Mouse (Mus musculus) heart, postnatal 10 days (tissue): ENCODE measurements around the gene Stx8. TPM values are rescaled to one million over a fixed set of nuclear protein-coding genes. Genes with fewer than 3 reads are reported as not detected.

ENCODE experiments used
- DNase-seq, 2 experiments: peaks; one replicate each; pipeline ENCODE4 v3.0.0; 2021
- intact Hi-C: fragments of 180-260 bp; cut with DNase I; formaldehyde crosslinking; loops from one replicate; pipeline ENCODE4 v1.15.1; 2025
- total RNA-seq, 2 experiments: library from RNA; stranded (reverse); gene quantifications; 2 replicates each; pipeline ENCODE4 v1.2.3; 2021

Gene Stx8
- total RNA-seq, 2 experiments from 2014 or later: 30.1 to 31.8 TPM

DNA sequence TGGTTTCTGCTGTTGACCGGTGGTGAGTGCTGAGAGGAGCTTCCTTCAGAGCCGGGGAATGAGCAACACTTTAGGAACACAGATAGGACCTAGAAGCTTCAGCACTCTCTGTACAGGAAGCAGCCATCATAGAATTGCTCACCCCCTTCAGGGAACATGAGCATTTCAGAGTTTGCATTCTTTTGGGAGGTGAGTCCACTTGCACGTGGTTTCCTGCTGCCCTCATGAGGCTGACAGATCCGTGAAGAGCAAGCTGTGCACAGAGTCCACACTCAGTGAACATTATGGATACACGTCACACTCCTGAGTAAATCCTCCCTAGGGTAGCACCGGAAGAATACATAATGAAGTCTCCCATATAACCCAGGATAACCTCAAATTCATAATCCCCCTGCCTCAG, 229.2 kb downstream of the Stx8 start:
- no peak for DNase-seq
- intact Hi-C loops: loop anchor here (5.0 kb wide), 1 partner anchor 108 kb away; no protein-coding TSS in a partner anchor

DNA sequence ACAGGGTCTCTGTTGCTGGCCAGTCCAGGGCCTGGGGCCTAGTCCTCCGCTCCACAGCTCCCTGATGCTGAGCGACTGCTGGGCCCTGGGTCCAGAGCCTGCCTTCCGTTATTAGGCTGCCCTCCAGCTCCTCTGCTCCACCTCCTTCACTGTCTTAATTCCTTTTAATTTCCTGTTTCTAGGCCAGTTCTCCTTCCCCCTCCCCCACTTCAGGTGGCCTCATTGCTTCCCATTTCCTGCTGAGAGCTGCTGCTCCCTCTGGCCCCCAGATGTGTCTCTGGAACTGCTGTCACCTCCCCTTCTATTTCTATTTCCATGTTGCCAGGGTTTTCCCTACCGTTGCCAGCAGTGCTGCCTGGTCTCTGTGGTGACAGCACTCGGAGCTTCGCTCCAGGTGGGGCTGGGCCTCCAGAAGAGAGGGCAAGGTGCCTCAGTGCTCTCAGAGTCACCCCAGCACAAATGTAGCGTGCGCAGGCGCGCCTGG, 229.7 kb downstream of the Stx8 start:
- DNase-seq: peak in 1 of 2 experiments; percentile 35
- intact Hi-C loops: loop anchor here (5.0 kb wide), 1 partner anchor 108 kb away; no protein-coding TSS in a partner anchor

DNA sequence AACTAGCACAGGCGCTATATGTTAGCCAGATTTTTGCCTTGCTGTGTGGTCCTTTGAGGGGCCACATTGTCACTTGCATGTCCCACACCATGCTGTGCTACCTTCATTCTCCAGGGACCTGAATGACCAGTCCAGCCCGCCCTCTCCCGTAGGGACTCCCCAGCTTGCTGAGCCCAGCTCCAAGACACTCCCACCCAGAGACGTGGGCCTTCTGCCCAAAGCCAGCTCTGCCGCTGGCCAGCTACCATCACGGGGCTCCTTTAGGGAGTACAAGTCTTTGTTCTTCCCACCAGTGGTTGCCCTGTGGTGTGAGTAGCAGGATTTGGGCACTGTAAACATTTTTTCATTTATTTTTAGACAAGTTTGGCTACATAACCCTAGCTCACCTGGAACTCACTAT, 230.6 kb downstream of the Stx8 start:
- peak; percentile 73 to 74 for DNase-seq
- intact Hi-C loops: loop anchor here (5.0 kb wide), 1 partner anchor 109 kb away; no protein-coding TSS in a partner anchor

DNA sequence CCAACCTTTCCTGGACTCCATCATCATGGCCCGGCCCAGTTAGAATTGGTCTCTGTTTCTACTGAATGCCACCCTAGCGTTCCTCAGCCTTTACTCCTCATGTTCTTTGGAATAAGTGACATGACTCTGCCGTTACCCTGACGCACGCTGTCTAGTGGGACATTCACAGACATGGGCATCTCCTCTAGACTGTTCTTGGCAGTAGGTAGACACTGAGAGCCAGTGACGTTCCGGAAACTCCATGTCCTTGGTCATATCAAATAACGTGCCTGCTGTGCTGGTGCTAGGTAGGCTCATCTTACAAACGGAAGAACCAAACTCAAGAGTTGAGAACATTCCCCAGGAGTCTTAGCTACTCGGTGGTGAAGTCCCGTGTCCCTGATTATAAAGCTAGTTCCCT, 231.5 kb downstream of the Stx8 start:
- DNase-seq: no peak
- intact Hi-C loops: loop anchor here (5.0 kb wide), 1 partner anchor 110 kb away; no protein-coding TSS in a partner anchor

DNA sequence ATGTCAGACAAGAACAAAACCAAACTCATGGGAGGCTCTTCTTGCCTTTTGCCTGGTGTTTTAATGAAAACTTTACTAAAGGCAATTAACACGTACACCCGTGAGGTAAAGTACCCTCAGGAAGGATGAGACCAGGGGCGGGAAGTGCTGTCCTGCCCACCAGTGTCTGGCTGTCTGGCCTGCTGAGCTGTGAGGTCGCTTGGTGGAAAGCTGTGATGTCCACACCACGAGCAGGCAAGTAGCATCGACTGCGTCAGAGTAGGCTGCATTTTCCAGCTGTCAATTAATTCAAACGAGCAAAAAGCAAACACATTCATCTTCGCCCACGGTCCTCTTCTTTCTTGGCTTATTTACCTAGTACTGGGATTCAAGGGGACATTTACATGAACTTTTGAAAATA, 232.7 kb downstream of the Stx8 start:
- intact Hi-C loops: loop anchor here (5.0 kb wide), 1 partner anchor 111 kb away; no protein-coding TSS in a partner anchor
- DNase-seq: no peak

DNA sequence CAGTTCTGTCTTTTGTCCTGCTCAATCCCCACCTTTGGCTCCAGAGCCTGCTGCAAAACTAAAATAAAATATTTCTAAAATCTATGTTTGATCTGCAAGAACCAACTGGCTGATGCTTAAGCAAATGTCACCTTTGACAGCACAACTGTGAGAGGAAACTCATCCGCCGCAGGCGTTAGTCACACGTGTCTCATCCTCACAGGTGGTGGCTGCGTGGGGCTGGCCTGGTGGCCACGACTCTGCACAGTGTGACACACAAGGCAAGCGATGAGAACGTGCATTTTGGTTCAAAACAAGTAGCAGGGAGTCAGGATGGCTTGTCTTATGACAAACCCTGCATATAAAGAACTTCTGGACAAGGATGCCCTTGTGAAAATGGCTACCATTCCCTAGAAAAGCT, 233.1 kb downstream of the Stx8 start:
- DNase-seq: no peak
- intact Hi-C loops: loop anchor here (5.0 kb wide), 1 partner anchor 112 kb away; no protein-coding TSS in a partner anchor

DNA sequence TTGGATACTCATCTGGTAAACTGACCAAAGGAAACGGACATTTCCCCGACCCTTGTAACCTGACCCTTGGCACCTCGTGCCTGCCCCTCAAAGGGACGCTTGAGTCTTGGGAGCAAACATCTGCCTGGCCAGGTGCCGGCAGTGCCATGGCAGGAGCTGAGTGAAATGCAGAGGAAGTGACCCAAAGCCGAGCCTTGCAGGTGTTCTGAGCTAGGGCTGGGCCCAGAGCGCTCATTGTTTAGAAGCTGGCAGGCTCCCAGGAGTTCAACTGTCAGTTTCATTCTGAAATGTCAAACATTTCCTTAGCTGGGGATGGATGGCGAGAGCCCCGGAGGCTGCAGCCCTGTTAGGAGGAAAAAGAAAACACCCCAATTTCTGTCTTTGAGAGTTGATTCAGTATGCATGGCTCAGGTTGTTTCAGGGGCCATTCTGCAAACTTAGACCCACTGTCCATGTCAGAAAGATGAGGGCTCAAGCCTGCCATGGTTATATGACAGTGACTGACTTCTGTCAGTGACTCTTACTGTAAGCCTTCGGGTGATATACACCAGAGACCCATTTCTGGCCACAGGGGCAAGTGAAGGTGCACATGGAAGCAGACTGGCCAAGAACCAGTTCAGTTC, 233.9 kb downstream of the Stx8 start:
- intact Hi-C loops: loop anchor here (5.0 kb wide), 1 partner anchor 113 kb away; no protein-coding TSS in a partner anchor
- DNase-seq: peak in 1 of 2 experiments; percentile 45

DNA sequence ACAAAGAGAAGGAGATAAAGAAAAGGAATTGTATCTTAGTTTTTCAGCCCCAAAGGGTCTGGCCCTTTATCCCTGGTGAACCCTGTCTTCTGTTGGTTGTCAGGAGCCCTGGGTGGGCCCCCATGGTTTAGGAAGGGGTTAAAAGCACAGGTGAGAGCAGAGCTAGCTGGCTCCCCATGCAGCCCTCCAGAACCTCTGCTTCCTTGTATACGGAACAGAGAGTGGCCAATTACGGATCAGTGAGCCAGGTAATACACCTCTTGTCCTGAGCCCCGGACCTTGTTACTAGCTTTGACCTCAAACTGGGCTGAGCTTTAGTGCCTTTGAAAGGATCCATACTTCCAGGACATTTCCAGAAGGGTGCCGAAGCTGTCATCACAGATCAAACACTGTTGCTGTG, 234.5 kb downstream of the Stx8 start:
- intact Hi-C loops: no loop called here
- DNase-seq: no peak

DNA sequence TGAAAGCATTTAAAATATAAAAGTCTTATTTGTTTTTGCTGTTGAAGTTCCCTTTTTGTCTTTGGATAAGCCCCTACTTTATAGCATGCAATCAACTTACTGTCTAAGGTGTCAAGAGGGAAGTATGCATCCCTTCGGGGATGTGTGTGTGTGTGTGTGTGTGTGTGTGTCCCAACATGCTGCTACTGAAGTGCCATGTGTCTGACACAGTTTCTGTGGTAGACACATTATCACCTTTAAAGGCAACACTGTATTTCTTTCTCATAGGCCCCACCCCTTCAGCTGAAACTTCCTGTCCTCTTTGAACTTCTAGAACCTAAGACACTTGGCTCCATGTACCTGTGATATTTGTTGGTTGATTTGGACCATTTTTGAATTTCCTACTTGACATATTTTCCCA, 235.1 kb downstream of the Stx8 start:
- DNase-seq: no peak
- intact Hi-C loops: no loop called here

DNA sequence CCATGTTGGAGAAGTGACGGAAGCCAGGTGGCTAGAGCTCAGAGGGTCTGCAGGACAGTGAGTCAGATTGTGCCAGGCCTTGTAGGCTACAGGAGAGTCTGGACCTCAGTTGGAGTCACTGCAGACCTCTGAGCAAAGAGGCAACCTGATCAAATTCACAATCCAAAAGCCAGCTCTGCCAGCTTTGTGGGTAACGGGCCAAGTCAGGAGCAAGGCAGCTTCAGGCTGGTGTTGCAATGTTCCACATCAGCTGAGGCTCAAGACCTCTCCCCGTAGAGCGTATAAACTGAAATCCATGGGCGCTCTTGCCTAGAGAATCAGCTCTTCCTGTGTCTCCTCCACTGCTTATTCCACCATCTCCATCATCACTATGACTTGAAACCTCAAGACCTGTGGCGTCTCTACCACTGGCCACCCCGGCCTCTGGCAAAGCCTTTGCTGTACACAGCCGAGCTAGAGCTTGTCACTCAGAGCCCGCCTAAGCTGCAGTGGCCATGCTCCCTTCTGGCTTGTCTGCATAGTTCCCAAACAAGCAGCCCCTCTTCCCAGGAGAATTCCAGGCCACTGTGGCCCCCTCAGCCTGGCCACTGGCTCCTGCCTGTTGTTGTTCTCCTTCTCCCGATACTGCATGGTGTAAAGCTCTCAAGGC, 235.9 kb downstream of the Stx8 start:
- intact Hi-C loops: no loop called here
- no peak for DNase-seq

DNA sequence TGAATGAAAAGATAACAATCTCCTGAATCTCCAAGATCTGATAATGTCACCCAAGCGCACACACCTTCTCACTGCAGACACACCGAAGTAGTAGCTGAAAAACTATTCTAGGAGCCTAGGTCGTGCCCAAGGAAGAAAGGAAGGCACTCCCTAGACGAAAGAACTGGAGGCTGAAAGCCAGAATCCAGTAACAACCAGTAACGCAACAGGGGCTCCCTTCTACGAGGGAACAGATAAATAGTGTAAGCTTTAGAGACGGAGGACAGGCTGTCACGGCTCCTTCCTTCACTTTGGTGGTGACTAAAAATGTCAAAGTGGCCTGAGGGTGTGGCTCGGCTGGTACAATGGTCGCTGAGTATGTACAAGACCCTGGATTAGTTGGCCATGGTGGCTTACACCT, 236.6 kb downstream of the Stx8 start:
- intact Hi-C loops: no loop called here

DNA sequence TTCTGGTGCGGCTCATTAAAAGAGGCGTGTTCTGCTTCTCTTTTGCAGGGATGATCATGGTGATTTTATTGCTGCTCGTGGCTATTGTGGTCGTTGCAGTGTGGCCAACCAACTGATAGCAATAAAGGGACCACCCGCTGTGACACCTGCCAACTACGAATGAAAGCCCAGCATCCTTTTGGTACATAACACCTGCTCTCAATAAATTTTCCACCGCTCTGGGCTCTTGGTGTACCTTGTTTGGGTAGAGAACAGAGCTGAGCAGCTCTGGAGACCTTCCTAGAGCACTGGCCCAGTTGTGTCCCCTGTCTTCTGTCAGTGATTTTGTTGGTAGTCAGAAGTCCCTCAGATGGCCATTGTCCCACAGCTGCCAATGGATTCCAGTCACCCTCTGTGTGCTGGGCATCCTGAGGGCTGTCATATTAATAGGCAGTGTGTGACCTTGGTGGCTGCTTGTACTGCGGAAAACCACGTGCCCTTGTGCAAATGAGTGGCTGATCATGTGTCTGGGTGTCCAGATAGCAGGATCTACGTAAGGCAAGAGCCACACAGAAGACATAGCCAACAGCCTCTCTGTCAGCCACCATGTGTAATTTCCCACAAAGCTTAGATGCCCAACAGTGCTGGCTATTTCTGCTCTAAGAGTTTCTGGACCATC, 237.8 kb downstream of the Stx8 start:
- intact Hi-C loops: no loop called here
- peak in 1 of 2 experiments; percentile 56 for DNase-seq

More for the DNA sequence above, 236.6 kb downstream of the Stx8 start:
- DNase-seq: no peak

DNA sequence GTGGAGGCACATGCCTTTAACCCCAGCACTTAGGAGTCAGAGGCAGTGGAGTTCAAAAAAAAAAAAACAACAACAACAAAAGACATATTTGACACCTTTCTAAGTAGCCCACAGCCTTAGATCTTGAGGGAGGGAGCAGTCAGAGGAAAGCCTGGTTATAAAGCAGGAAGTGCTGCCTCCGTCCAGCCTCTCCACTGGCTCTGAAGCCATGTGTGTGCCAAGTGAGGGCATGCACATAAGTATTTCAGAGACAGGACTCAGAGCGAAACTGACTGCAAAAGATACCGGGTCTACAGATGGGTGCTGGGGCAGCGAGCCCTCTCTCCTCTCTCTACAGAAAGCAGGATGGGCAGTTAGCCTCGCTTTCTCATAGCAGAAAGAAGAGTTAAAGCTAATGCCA, 238.4 kb downstream of the Stx8 start:
- intact Hi-C loops: no loop called here
- no peak for DNase-seq

DNA sequence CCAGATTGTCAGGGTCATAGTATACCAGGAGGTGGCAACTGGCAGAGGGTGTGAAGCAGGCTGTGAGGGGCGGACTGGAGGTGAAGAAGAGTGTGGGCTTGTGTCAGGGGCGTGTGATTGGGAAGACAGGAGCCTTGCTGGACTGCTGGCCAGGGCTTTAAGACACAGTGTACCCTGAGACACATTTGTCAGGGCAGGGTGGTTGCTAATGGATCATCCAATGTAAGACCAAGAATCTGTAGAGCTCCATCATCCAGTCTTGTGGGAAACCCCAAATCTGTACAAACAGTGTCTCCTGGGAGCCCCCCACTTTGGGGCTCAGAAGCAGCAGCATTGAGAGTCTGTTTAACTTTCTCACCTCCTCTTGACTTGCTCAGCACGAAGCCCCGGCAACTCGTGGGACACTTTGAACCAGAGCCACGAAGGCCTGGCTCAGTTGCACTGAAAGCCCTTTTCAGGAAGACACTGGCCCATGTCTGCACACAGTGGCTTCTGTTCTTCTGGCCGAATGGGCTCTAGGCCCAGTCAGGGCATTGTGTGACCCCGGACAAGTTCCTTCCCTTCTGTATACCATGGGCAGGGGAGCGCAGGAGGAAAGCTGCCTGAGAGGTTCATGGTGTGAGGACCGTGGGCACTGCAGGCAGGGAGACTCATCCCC, 239.7 kb downstream of the Stx8 start:
- DNase-seq: no peak

DNA sequence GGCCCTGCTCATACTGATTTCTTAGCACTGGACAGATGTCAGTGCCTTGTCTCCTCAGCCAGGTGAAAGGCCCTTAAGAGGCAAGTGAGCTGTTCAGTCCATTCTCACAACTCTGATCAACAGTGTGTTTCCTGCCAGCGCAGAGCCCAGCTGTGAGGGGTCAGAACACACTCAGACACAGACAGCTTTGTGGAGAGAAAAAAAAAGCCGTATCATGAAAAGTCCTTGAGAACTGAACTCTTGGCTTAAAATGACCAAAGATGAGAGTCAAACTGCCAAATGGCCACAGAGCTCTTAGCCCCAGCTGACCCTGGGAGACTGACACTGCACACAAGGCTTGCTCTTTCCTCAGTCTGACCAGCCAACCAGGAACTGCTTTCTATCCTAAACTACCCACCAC, 242.0 kb downstream of the Stx8 start:
- peak in 1 of 2 experiments; percentile 50 for DNase-seq

More for the DNA sequence above, 239.7 kb downstream of the Stx8 start:
- intact Hi-C loops: no loop called here

DNA sequence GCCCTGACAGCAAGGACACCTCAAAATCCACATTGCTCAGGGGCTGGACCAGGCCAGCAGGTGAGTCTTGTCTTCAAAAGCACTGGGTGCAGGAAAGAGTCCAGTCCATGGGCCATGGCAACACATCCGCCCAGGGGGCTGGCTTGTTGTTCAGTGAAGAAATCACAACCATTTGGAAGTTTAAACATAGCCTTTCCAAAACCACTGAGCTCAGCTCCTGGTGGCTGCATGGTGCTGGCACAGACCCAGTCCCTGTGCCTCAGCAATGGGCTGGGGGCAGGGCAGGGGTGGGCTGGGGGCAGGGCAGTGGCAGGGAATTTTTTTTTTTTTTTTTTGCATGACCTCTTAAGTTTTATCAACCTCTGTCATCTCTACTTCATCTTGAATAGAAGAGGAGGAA, 242.6 kb downstream of the Stx8 start:
- intact Hi-C loops: no loop called here
- no peak for DNase-seq

More for the DNA sequence above, 242.0 kb downstream of the Stx8 start:
- intact Hi-C loops: no loop called here

DNA sequence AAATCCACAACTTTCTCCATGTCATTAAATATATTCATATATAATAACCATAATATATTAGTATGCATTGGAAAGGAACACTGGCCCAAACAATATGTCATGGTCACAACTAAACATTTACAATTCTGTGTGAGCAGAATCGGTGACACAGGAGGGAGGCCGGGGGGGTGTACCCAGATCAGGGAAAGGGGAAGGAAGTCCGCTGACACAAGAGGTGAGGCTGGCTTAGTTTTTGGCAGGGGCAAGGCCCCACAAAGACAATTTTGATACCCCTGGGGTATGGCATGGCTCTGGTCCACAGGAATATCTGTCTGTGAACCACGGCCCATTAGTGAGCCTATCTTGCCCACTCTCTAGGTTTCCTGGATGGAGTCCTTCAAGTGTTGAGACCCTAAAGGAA, 243.5 kb downstream of the Stx8 start:
- intact Hi-C loops: no loop called here
- no peak for DNase-seq

DNA sequence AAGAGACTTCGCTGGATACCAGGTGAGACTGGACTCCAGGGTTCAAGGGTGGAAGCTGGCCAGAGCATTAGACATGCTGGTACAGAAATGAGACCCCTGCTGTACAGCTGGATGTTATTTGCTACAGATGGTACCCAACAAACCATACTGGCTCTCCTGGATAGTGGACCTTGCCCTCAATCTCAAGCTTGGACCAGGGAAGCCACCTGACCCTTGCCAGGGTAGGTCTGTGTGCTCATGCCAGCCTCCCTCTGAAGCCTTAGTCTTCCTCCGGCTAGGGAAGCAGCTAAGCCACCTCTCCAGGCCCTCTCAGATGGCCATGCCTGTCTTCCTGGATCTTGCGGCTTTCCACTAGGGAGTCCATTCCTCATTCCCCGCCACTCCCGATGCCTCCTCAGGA, 244.7 kb downstream of the Stx8 start:
- DNase-seq: no peak
- intact Hi-C loops: loop anchor here (5.0 kb wide), 1 partner anchor 208 kb away; no protein-coding TSS in a partner anchor

DNA sequence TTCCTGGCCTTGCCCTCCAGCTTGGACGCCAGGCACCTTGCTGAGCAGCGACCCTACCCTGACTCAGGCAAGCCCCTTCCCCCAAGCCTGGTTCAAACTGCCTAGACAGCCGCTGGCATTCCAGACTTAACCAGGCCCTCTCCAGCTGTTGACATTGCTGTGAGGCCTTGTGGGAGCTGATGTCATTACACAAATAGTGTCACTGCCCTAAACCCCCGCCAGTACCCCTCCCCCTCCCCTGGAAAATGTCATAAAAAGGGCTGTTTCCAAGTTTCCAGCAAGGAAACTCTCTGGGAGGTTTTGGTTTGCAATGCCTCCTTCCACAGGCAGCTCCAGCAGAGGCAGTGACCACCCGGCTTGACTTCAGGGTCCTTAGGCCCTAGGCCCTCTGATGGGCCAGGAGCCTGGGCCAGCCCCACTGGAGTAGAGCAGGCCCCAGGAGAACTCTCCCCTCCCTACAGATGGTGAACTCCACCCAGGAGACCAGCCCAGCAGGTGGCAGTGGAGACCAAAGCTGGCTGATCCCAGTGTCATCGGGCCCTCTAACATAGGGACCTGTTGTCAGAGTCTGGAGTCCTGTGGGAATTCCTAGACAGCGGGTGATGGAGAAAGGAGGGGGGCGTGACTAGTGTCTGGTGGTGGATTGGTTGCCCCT, 246.1 kb downstream of the Stx8 start:
- DNase-seq: peak; percentile 80 to 86
- intact Hi-C loops: loop anchor here (2.0 to 5.0 kb wide), 2 partner anchors 197 to 210 kb away; no protein-coding TSS in a partner anchor

DNA sequence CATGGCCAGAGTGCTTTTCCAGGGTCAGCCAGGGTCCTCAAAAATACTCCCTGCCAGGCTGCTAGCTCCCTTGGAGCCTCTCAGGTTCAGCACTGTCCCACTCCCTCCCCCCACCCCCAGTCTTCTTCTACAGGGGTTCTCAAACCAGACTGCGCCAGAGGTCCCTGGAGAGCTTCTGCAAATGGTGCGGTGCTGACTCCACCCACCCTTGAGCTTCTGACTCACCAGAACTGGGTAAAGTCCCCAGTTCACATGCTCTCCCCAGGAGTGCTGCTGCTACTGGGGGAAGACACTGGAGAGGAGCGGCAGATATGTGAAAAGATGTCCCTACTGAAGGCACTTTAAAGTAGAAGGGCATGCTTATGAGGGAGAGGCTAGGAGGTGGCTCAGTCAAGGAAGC, 247.9 kb downstream of the Stx8 start:
- intact Hi-C loops: loop anchor here (2.0 to 5.0 kb wide), 2 partner anchors 195 to 212 kb away; no protein-coding TSS in a partner anchor
- no peak for DNase-seq
